Mouse (Mus musculus) retina, postnatal 7 days (tissue): Measurements from ENCODE around the gene Tpm4.
A peak's percentile ranks its signal among the peaks of the same experiment; 100 is the strongest.
"Not testable (repeated sequence)": the region's sequence is repeated elsewhere in the genome, so short reads cannot be mapped to it uniquely, and the experiment has no call there.

Source experiments
- DNase-seq: peaks from one replicate; pipeline ENCODE4 v3.0.0-alpha.2; 2012; ENCODE audit warnings: low read depth, low spot score

The Tpm4 gene

DNA sequence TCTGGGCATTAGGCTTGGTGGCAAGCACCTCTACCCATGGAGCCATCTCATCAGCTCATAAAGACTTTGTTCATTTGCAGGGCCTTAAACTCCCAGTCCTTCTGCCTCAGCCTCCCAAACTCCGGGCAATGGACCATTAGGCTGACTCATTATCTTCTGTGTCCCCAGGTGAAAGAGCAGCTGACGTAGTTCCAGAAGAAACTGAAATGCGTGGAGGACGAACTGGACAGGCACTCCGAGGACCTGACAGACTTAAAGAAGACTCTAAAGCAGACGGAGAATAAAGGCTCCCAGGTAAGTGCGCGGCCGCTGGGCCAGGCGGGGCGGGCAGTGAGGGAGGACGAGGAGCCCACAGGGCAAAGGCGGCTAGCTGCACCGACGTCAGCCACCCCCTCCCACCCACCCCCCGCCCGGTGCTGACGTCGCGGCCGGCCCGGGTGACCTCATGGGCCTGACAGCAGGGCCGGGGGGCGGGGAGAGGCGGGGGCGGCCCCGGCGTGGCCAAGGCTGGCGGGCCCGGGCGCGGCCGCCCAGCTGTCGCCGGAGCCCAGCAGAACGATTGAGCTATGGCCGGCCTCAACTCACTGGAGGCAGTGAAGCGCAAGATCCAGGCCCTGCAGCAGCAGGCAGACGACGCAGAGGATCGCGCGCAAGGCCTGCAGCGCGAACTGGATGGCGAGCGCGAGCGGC lies at the start of gene Tpm4:
Gene Tpm4 (plus strand): TSS at position 220 of the 690 bp plus-strand sequence.
- DNase-seq: peak; percentile 66

DNA sequence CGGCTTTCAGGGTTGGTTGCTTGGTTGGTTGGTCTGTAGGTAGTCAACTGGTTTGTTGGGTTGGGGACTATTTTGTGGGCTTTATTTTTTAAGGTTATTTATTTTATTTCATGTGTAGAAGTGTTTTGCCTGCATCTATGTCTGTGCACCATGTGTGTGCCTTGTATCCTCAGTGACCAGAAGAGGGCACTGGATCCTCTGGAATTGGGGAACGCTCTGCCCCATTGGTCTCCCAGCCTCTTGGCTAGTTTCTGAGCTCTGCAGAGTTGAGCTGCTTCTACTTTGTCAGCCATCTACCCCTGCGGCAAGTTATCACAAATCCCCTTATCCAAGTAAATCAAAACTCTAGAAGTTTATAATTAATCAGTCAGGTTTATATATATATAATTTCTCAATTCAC lies 47.2 kb upstream of the Tpm4 start:
- DNase-seq: not testable (repeated sequence)

DNA sequence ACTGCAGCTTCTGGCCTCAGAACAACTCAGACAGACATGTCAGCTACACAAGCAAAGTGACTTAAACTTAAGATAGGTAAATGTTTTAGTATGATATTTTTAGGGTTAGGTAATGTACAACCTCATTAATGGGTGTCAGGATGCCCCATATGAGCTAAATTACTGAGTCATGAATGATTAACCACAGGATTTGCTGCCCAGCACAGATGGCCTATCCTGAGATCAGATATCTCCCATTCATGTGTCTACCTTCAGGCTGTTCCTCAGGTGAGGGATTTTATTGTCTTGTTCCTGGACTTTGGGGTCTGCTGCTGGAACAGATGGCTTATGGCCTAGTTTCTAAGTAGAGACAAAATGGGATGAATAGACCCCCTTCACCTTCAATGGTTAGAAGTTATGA lies 38.1 kb upstream of the Tpm4 start:
- not testable (repeated sequence) for DNase-seq

DNA sequence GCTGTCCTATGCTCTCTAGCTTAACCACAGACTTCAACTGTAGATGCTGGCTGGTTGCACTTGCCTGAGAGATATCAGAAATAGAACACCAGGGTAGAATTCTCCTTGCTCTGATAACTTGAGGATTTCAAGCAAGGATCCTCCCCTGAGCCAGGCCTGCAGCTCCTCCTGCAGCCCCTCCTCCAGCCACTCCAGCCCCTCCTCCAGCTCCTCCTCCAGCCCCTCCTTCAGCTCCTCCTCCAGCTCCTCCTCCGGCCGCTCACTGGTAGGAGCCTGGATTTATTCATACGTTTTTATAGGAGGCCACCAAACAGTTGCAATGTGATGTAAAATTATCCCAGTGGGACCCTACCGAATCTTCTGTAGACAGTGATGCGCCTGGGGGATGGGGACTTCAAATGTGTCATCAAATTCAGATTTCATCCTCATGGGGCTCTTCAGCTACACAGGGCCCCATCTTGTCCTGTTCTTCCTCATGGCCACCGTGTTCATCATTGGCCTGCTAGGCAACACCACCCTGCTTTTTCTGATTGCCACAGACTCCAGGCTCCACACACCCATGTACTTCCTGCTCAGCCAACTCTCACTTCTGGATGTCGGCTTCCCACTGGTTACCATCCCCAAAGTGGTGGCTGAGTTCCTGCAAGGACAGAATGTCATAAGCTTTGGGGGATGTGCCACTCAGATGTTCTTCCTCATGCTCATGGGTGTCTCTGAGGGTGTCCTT lies 35.2 kb upstream of the Tpm4 start:
- DNase-seq: not testable (repeated sequence)

DNA sequence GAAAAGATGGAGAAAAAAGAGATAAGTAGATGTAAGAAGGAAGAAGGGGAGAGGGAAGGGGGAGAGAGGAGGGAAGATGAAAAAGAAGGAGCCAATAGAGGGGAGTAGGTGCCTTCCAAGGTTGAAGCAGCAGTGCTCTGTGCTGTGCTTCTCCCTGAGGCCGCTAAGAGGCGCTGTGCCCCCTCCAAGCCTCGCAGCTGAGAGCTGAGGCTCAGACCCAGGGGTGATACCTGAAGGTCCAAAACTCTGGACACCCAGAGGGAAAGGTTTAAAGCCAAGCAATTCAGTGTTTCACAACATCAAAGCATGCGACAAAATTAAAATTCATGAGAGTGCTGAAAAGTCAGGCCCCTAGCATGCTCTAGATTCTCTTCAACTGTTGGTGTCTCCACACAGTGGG lies 29.6 kb upstream of the Tpm4 start:
- no peak for DNase-seq

DNA sequence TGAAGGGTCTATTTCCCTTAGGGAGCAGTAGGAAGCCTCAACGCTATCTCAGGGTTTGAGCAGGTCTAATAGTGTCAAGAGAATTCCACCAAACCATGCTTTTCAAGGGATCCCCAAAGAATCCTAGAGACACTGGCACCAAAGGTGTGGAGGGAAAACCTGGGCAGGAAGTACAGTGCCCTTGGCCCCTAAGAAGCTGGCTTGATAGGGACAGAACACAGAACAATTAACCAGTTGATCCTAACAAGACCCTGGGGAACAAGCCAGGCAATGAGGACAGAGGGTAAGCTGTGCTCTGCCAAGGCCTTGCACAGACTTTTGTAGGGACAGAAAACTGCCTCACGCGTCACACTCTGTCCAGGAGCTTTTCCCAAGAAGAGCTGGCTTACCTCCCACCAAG lies 28.0 kb upstream of the Tpm4 start, which contains the start of gene Olfr374:
Gene Olfr374 (plus strand): TSS at position 301 of the 400 bp plus-strand sequence.
- DNase-seq: no peak

DNA sequence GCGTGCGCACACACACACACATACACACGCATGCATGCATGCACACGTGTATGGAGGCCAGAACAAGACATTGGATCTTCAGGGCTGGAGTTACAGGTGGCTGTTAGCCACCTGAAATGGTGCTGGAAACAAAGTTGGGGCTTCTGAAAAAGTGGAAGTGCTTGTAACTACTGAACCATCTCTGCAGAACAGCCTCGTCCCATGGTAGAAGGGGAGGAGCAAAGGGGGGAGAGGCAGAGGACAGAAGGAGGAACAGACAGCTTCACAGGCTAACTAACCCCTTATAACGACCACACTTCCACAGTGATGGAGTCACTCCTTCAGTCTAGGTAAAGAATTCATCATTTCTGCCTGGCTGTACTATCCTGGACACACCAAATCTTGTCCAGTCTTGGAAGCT lies 23.9 kb upstream of the Tpm4 start:
- DNase-seq: no peak

DNA sequence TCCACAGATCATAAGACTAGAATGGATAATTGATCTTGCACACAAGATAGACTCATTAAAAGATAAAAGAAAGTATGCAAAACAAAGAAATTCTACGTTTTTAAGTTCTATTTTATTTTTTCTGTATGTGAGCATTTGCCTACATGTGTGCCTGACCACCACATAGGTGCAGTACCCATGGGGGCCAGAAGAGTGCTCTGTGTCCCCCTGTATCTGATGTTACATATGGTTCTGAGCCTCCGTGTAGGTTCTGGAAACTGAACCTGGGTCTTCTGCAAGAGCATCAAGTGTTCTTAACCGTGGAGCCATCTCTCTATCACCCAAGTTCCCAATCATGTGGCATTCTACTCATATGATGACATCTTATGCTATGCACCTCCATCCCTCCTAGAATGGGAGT lies 22.3 kb upstream of the Tpm4 start:
- DNase-seq: no peak

DNA sequence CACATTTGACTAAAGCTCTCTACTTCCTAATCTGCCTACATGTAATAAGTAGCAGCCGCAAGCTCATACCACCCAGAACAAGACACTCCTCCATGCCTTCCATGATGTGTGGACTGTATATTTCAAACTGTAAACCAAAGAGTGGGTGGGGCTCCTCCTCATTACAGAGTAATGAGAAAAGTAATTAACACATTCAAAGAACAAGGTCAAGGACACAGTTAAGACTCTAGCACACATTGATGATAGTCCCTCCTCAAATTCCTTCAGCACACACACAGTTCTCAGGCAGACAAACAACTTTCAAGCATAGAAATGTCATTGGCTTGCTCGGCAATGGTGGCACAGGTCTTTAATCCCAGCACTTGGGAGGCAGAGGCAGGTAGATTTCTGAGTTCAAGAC lies 19.6 kb upstream of the Tpm4 start:
- no peak for DNase-seq

DNA sequence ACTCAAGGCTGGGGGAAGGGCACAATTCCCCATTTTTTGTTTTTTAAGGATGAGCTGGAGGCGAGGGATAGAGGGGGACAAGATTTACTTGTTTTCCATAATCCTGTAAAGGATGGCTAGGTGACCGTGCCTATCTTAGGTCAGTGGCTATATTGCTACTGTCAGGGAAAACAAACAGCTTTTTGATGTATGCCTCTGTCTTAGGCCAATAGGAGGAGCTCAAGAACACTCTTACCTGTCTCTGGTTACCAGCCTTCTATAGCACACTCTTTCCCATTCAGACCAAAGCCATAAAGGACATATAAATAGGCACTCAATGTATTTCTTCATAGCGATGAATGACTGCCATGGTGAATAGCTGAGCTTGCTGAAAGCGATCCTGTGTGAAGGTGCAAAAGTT lies 16.2 kb upstream of the Tpm4 start:
- DNase-seq: no peak

DNA sequence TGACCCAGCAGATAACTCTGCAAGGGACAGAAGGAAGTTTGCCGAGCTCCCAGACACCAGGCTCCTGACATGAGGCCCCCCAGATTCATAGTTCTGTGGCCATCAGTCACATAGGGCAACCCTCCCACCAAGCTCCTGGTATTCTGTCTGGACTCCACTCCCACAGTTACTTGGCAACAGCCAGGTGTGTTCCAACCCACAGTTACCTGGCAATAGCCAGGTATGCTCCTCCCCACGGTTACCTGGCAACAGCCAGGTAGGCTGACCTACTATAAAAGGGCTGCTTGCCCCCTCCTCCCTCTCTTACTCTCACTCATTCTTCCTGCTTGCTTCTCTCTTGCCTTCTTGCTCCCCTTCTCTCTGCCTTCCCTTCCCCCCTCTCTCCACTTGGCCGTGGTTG lies 13.3 kb upstream of the Tpm4 start:
- not testable (repeated sequence) for DNase-seq

DNA sequence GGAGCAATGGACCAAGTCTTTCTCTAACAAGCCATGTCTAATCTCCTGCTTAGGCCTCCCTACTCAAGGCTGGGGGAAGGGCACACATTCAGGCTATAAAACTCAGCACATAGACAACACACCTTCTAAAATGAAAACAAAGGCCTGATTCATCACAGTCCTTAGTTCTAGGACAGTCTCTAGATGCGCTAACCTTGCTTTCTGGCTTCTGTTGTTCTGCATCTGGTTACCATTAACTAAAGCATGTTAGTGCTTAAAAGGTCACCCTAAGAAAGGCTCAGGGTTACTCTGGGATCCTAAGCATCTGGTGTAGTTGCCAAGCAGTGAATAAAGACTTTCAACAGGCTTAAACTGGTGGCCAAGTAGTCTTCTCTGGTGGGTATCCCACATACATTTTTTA lies 12.8 kb upstream of the Tpm4 start:
- no peak for DNase-seq

DNA sequence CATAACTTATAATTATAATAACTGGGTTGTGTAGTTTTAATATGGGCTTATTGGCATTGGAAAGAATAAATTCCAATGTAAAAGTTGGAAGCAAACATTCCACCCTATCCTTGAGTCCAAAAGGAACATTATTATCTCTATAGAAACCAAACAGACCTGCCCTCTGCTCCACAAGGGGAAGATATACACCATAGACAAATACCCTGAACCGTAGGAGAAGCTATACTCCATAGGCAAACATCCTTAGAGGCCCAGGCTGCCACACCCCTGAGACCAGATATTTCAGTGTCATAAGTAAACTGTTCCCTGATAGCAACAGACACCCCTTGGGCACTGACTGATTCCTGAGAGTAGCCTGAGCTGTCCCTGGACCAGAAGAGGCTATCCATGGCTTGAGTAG lies 6.9 kb upstream of the Tpm4 start:
- DNase-seq: no peak

DNA sequence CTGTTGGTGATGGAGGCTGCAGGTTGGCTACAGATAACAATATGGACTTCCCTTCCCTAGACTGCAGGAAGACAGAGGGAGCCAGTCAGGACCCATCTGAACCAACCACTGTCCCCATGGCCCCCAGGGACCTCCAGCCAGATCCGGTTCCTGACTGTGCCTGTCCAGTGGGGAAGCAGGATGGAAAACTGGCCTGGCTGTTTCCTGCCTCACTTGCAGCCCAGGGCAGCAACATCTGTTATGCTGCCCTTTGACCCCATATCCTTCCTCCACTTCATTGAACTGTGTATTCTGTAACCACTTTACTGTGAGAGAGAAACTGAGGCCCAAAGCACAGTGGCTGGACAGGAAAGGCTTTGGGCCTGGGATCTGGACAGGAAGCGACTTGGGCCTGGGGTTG lies 3.5 kb upstream of the Tpm4 start:
- DNase-seq: no peak

DNA sequence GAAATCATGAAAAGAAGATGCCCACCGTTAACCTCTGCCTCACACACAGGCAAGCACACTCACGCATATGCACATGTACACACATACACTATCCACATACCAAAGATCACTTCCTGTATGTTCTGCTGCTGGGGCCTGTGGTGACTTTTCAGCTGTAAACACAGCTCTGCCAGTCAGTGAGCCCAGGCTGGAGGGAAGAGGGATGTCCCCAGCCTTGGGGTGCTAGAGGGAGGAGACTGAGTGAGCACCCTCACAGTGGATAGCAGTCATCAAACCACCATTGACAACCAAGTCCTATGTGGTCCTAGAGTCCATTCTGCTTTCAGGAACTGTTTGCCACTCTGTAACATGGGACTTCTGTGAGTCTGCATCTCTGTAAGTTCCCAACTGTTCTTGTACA lies 2.9 kb upstream of the Tpm4 start:
- no peak for DNase-seq

DNA sequence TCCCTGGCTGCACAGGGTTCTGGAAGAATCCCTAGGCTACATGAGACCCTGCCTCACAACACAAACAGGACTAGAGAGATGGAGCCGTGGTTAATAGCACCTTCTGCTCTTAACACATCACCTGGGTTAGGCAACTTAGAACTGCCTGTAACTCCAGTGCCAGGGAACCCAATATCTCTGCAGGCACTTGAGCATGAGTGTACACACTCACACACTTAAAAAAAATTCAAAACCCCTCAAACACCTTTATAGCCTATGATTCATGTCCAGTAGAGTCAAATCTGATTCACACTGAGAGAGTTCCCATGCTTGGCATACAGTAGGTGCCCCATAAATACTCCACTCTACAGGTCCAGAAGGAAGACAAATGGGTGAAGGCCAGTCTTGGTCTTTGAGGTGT lies 2.4 kb upstream of the Tpm4 start:
- no peak for DNase-seq

DNA sequence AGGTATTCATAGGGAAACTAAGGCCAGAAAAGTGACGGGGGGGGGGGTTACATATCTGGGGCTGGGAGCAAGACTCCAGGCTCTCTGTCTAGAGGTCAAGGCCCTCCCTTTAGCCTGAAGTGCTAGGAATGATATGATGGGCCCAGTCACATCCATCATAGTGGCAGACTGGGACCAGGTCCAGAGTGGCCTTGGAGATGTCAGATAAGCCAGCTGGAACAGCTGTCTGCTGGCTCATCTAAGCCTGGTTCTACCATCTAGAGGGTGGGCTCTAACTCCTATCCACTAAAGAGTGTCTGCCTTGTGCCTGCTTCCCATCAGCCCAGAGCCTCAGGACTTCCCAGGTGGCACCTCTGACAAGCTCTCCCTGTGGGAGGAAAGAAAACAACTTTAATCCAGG lies 1.9 kb upstream of the Tpm4 start:
- no peak for DNase-seq

DNA sequence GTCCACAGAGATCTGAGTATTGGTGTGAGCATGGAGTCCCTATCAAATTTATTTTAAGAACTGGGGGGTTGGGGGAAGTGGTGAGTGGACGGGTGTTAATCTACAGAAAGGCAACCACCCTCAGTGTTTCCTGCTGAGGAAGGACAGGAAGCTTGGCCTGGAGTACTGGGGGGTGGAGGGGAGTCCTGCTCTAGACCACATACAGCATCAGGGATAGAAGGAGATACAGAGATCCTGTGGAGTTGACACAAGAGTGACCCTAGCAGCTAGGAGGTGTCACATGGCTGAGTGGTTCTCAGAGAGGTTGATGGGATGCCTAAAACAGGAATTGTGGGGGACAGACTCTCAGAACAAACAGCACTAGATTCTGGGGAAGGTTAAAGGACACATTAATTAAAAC lies 1.3 kb upstream of the Tpm4 start:
- no peak for DNase-seq

DNA sequence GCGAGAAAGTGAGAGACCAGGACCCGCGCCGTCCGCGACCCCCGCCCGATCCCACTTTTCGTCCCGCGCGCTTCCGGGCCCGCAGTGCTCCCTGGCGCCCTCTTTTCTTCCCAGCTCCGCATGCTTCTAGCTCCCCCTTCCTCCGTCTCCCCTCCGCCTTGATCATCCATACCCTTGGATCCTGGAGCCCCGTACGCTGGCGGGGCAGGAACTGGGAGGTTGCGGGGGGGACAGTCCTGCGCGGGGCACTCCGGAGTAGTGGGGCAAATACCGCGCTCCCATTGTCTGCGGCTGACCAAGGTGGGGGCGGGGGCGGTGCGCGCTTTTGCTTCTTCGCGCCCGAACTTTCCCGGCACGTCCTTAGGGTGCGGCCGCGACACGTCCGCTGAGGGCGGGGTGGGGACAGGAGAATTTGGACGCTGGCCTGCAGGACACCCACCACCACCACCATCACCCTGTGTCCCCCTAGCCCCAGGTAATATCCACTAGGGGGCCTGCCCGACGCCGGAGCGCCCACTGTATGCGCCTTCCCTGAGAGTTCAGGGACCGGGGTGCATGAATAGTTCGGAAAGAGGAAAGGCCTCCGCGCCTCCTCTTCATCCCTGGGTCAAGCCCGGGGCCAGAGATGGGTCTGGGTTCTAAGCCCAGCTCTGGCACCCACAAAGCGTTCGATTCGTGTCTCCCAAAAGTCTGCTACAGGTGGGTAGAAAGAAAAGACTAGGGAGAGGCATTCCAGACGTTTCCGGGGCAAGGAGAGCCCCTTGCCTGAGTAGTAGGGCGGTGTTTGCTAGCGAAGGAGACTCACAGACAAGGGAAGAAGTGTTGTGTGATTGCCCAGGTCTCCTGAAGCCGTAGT lies 899 bp downstream of the Tpm4 start:
- no peak for DNase-seq

DNA sequence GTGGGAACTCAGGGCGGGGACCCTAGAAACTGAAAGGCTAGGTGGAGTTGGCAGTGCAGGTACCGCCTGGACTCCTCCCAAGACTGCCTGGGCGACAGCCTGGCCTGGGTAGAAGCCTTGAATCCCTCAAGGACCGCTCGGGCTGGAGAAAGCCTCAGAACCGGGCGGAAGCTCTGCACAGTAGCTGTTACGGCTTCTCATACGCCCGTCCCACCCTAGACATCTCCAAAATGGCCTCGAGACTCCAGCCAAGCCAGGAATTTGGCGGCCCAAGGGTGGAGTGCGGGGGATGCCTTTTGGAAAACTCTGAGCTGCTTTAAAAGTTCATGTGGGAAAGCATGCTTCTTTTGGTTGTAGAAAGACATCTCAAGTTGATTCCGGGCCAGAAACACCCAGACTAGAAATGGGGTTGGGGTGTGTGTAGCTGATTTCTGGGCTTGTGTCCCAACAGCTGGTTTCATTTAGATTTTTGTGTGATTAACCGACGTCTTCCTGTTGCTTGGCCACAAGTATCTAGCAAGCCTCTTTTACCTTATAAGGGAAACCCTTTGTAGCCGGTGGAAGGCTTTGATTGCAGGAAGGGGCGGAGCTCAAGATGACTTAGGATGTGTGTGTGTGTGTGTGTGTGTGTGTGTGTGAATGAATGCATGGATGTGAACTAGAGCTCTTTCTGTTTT lies 1.7 kb downstream of the Tpm4 start:
- DNase-seq: no peak

DNA sequence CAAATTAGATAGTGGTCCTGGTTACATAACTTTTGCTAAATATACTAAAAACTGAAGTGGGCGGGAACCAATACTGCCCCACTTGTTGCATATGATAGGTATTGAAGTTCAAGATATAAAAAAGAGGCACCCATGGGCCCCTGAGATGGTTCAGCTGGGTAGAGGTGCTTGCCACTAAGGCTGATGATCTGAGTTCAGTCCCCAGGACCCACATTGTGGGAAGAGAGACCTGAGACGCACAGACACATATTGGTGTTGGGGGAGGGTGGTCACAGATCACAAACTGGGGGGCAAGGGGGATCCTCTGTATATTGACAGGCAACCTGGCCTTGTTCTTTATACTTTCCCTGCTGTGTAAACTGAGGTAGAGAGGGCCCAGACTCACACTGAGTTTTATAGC lies 2.7 kb downstream of the Tpm4 start:
- no peak for DNase-seq

DNA sequence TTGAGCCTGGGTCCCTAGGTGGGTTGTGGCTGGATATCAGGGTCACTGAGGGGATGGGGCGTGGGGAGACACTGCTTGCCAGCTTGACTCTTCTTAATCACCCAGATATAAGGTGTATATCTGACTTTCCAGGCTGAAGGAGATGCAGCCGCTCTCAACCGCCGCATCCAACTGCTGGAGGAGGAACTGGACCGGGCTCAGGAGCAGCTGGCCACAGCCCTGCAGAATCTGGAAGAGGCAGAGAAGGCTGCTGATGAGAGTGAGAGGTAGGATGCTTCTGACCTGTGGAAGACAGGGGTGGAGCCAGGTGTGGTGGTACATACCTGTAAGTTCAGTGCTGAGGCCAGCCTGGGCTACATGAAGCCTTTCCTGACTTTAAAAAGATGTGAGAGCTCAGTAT lies 3.7 kb downstream of the Tpm4 start:
- no peak for DNase-seq
